Mouse (Mus musculus) kidney, adult 18-20 months (tissue): ENCODE measurements around the gene Afap1l2.

ENCODE experiments used
- DNase-seq: peaks from one replicate; pipeline ENCODE4 v3.0.0; 2021

The Afap1l2 gene

DNA sequence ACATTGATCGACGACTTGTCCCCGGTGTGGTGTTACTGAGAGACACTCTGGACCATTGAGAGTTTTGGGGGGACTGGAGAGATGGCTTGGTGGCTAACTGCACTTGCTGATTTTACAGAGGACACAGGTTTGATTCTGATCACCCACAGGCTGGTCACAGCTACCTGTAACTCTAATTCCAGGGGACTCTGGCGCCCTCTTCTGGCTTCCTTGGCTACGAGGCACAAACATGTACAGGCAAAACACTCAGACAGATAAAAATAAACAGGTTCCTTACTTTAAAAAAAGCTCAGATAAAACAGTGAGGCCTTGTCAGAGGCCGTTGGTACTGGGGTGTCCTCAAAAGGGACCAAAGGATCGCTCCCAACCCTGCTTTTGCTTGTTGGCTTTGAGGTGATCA lies 72.3 kb downstream of the Afap1l2 start:
- no peak for DNase-seq

DNA sequence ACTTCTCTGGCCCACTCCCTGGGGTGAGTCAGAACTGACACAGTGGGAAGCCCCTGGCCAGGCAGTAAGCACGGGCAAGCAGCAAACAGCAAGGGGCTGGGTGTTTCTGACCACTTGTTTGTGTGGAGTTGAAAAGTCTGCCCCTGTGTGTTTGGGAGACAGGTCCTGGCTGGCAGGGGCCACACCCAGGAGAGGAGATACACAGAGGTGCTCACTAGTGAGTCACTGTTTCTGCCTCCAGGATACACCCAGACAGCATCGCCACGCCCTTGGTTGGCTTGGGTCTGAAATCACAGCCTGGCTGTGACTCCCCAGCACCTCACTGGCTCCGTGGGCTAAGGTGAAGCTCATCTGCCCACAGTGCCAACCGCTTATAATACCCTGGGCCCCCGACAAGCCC lies 72.9 kb downstream of the Afap1l2 start:
- no peak for DNase-seq

DNA sequence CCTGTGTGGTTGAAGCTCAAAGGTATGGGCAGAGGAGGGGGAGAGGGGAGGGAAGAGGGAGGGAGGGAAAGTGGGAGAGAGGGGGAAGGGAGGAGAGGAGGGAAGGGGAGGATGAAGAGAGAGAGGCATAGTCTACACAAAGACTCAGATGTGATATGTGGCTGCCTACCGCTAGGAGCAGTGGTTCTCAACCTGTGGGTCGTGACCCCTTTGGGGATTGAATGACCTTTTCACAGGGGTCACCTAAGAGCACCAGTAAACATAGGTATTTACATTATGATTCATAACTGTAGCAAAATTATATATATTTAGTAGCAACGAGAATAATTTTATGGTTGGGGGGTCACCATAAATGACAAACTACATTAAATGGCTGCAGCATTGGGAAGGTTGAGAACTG lies 74.2 kb downstream of the Afap1l2 start:
- no peak for DNase-seq

DNA sequence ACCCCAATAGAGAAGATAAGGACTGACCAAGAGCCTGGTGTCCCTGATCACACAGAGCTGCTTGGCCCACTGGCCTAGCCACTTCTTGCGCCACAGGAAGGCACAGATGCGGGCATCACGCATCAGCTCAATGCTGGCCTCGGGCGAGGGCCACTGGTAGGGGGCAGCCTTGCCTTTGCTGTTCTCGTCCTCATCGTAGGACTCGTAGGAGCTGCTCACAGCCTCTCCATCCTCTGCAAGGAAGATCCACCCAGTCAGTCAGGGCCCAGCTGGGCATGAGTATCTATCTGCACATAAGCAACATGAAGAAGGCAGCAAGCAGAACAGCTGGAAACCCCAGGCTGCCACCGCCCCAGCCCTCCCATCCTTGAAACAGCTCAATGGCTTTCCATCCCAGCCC lies 78.0 kb downstream of the Afap1l2 start:
- no peak for DNase-seq

DNA sequence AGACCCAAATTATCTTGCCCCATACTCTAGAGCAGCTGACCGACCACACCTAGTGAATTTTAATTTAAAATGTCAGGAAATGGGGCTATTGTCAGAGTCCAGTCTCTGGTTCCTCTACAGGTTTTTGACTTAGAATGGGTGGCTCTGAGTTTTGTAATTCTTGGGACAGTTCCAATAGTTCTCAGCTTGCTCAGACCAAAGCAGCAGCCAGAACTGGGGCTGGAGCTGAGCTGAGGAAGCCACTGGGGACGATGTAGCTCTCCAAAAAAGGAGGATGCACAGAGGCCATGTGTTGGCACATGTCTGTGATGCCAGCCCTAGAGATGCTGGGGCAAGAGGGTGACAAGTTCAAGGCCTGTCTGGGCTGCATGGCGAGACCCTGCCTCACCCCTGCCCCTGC lies 78.6 kb downstream of the Afap1l2 start:
- no peak for DNase-seq

DNA sequence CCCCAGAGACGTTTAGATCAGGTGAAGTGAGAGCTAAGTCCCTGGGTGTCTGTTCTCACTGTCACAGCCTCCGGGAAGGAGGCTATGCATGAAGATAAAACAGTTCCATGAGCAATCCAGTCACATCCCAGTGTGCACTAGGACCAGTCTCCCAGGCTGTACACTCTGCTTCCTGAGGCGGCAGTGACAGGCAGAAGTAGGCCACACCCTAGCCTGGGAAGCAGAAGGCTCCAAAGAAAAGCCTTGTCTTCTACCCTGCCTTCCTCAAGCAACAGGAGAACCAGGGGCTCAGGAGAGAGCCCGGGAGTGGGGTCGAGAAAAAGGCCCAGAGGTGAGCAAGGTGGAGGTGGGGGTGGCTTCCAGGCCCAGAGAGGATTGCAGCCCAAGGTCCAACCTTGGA lies 86.3 kb downstream of the Afap1l2 start:
- DNase-seq = no peak

DNA sequence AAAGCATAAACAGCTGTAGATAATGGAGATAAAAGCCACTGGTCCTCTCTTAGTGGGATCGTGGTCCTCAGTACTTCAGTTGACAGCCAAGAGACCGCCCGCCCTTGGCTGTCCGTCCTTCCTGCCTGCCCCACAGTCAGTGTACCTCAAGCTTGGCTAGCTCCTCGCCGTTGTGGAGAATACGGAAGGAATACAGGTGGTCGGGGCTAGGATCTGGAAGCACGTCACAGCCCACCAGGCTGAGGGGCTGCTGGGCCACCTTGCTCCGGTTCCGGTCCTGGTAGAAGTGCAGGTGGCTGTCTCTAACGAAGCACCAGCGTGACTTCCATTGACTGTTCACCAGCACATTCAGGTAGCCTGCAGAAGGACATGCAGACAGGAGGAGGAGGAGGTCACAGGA lies 87.8 kb downstream of the Afap1l2 start:
- no peak for DNase-seq

DNA sequence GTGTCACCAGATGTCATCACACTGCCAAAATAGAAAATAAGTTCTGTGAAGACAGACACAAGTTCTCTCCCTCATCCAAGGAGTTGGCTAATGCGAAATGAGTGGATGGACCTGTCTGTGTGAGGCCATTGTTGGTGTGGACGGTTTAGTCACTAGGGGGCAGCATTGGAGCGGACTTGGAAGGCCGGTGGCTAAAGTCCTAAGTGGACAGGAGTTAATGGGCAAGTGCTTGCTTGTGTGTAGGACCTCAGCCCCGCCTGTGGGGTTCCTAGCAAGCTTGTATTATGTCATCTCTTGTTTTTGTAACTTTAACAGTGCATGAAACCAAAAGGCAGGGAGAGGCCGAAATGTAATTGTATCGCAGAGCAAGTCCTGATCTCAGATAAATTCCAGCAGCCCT lies 88.4 kb downstream of the Afap1l2 start:
- DNase-seq = peak; percentile 91

DNA sequence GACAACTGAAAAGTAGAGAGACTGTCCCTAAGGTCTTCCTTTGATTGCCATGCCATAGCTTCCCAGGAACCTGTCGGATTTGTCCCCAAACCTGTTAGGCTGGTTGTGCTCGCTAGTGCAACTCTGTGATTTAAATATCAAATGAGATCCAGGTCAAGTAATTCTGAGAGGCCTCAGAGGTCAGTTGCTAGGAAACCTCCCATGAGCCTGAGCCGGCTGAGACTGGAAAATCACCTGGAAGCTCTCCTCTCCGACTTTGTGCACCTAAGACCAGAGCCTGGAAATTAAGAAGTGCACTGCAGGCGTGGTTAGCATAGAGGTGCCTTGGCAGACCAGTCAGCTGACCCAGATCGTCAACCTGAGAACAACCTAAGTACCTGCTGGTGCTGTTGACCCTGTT lies 92.9 kb downstream of the Afap1l2 start:
- DNase-seq = peak; percentile 67

DNA sequence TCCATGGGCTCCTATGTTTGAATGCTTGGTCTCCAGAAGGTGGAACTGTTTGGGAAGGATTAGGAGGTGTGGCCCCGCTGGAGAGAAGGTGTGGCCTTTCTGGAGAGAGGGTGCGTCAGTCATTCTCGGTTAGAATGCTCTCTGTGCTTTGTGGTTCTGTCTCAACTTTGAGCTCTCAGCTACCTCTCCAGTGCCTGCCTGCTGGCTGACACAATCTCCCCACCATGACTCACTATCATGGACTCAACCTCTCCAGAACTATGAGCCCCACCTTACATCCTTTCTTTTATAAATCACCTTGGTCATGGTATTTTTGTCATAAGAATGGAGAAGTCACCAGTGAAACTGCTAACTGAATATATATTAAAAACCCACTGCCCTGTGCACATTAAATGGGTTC lies 93.4 kb downstream of the Afap1l2 start:
- no peak for DNase-seq

DNA sequence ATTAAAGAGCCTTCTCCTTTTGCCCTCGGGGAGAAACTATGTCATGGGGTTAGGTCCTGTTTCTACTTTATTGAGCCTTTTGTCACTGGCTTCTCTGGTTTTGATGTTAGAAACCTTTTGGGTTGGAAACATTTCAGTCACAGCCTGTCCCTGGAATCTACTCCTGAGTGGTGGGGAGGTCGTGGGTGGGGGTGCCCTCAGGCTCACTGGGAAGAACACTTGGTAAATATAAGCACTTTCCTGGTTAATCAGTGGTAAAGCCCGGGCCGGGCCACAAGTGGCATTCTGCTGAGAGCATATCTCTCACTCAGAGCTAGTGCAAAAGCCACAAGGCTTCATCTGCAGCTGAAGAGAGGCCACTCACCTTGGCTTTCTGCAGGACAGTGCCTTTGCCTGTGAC lies 94.3 kb downstream of the Afap1l2 start:
- peak; percentile 69 for DNase-seq

DNA sequence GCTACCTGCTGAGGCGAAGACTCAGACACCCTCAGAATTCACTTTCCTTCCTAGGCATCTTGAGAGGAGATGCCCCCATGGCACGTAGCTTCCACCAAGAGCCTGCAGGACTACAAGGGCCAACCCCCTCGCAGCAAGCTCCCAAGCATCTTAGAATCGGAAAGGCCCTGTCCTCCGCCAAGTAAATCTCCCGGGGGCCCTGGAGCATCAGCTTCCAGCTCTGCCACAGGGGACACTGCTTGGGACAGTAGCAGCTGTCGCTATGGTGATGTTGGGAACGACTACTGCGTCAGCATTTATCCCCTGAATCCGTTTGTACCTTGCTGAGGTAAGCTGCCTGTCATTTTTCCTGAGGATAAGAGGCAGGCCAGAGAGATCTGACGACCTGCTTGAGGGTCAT lies 97.5 kb downstream of the Afap1l2 start:
- DNase-seq = no peak

DNA sequence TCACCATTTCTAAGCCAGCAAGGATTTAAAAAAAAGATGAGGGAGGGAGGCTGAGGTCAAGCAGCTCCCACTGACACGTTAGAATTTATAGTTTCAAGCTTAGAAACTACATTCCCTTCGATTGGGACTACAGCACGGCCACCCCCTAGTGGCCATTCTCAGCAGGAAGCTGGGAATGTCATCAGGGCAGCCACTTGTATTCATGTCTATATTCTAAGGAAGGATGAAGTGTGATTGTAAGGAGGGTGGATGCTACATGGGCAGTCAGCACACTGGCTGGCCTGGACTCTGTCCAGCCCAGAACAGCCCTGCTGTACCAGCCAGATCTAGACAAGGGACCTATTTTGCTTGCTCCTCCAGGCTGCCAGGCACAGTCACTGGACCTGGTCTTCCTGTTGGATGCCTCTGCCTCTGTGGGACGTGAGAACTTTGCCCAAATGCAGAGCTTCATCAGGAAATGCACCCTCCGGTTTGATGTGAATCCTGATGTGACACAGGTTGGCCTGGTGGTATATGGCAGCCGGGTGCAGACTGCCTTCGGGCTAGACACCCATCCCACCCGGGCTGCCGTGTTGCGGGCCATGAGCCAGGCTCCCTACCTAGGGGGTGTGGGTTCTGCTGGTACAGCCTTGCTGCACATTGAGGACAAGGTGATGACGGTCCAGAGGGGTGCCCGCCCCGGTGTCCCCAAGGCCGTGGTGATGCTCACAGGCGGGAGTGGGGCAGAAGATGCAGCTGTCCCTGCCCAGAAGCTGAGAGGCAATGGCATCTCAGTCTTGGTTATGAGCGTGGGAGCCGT lies 99.4 kb downstream of the Afap1l2 start:
- peak; percentile 69 for DNase-seq

DNA sequence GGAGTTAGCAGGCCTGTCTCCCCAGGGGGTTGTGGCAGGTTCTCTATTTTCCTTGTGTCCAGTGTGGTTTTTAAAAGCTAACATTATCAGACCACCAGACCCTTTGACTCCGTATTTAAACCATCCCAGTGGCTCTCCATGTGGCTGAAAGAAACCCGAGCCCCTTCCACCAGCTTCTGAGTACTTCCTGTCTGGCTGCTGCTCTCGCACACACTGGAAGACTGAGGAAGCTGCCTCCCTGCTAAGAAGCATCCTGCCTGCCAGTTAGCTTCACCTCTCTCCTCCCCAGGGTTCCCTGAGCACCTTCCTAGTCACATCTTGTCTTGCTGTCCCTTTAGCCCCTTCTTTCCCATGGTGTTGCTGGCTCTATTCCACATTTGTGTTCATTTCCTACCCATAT lies 100.2 kb downstream of the Afap1l2 start:
- no peak for DNase-seq

DNA sequence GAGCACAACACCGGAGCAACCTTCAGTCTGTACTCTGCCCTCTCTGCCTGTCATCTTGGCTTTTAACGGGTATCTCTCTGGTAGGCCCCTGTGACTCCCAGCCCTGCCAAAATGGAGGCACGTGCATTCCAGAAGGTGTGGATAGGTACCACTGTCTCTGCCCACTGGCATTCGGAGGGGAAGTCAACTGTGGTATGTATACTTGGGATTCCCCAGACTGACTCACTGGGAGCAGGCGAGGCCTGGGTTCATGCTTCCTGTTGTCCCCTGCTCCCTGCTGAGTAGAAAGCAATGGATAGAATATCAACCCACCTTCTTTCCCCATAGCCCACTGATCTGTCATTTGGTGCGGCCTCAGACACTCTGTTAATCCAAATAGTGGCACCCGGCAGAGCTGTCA lies 102.6 kb downstream of the Afap1l2 start:
- DNase-seq = no peak

DNA sequence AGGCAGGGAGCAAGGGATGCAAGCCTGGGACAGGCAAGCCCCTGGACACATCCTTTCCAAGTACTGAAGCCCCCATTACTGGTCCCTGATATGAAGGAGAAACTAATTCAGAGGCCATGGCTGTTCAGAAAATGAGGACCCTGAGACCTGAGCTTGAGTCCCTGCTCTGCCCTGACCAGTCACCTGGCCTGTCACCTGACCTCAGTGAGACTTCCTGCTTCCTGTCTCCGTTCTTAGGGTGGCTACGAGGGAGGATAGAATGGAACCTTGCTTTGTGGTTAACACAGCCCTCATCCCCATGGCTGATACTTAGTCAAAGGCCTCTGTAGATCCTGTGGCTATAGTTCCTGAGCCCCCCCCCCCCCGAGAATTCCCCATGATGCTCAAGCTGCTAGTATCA lies 103.9 kb downstream of the Afap1l2 start:
- no peak for DNase-seq

DNA sequence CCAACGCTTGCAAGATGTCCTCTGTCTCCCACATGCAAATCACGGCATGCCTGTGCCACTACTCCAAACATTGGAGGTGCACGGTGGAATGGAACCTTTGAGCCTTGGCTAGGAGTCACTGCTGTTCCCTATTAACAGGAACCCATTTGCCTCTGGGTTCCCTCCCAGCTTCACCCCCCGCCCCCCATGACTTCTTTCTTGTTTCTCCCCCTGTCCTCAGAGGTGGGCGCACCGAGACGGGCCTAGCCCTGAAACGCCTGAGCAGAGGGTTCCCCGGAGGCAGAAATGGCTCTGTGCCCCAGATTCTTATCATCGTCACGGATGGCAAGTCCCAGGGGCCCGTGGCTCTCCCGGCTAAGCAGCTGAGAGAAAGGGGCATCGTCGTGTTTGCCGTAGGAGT lies 110.4 kb downstream of the Afap1l2 start:
- peak; percentile 63 for DNase-seq

DNA sequence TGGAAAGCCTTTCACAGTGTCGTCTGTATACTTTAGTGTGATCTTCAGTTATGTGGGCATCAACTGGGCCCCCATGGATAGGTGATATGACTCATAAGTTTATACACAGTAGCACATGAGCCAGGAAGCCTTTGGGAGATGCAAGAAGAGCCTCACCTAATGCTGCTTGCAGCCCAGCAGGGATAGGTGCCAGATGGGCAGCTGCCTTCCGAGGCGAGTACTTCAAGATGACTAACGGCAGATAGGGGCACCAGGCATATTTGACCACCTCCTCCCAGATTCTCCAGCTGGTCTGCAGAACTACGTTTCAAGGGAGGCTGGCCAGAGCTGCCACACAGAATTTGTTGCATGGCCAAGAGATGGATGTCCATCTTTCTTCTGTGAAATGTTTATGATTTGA lies 114.7 kb downstream of the Afap1l2 start:
- no peak for DNase-seq

DNA sequence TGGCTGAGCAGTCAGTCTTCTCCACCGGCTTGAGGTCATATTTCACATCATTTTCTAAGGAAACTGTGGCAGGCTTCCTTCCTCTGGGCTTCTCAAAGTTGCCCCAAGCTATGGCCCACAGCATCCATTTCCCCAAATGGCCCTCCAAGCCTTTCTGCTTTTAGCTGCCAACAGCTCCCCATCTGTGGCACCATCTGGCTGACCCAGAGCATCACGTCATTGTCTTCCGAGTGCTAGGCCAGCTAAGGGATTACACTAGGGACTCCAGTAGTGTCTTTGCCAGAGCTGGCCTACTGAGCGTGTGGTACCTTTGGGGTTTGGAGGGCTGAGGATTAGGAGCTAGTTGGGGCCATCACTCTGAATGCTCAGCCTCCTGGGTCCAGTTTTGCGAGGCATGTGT lies 115.4 kb downstream of the Afap1l2 start:
- no peak for DNase-seq

DNA sequence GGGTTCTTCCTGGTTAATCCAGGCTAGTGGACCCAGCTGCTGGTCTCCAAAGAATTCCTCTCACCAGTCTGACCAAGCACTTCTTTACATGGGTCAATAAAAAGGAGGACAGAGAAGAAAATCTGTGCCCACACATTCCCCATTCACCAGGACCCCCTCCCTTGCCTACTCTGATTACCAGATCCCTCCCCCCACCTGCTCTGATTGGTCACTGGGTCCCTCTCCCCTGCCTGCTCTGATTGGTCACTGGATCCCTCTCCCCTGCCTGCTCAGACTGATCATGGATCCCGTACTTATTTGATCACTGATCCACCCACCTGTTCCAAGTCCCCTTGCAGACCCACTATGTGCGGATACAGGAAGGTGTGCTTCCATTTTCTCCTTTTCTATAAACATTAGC lies 116.6 kb downstream of the Afap1l2 start:
- no peak for DNase-seq

DNA sequence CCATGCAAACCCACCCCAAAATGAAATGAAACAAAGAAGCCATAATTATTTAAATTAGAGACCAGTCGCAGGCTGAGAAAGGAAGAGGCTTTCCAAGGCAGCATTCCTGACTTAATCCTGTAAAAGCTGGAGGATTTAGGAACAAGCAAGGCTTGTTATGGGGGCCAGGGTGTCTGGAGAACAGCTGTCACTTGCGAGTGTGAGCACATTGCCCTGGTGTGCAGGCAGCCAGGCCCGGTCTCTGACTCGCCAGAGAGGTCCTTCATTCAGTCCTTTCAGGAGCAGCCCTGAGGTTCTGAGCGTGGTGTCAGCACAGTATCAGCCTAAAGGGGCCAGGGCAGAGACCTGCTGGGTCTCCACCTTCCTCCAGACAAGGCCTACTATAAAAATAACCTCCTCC lies 119.4 kb downstream of the Afap1l2 start:
- DNase-seq = no peak

DNA sequence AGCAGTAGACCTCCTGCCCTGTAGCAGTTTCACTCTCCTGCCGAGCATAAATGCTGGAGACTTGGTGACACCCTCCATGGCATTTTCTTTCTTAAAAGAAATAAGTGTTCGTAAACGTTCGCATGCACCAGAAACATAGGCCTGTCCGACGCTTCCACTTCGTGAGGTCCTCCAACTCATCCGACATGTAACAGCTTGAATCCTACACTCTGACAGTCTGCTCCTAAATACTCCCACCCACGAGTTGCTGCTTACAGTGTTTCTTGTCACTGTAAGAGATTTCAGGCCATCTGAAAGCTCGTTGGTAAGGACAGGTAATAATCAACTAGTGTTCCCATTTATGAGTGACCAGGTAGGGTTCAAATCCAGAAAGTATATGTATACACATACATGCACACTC lies 120.1 kb downstream of the Afap1l2 start:
- no peak for DNase-seq

DNA sequence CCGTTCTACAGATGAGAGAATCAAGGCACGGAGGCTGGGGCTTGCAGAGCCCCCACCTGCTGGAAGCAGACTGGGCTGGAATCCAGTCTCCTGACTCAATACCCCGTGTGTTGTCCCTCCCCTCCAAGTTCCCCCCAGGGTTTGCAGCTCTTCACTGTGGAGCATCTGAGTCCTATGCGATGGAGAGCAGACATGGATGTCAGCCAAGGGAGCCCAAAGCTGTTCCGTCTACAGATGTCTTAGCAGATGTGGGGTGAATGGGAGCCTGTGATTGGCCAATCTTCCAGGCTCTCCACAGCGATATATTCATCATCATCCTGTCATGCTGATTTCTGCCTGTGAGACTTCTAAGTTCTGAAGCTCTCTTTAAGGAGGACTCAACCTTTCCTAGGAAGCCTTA lies 130.7 kb downstream of the Afap1l2 start:
- no peak for DNase-seq

DNA sequence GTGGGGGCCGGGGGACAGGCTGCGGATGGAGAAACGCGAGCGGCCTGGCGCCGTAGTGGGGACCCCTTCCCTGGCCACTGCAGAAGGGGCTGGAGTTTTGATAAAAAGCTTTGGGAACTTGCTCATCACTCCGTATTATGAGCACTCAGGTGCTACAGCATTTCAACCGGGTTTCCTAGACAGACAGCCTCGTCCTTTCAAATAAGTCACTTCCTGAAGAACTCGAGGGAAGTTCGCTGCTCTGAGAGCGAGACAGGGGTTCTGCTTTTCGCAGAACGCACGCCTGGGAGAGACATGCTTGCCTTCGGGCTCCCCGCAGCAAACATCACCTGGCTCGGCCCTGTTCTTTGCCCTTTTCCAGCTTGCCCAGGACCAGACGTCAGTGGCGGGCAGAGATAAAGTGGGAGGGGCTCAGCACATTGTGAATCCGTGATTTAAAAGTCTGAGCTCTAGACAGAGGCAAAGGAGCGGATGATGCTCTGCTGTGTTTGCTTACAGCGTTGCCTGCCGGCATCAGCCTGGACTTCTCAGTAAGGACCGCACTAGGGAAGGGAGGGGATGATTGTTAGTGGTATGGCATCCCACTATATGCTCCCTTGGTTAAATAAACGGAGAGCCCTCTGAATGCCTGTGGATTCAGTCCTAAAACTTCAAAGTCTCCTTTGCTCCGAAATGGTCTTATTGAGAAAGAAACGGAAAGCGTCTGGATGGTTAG lies 133.3 kb downstream of the Afap1l2 start:
- DNase-seq = peak; percentile 18
